In the genomic region with DNA sequence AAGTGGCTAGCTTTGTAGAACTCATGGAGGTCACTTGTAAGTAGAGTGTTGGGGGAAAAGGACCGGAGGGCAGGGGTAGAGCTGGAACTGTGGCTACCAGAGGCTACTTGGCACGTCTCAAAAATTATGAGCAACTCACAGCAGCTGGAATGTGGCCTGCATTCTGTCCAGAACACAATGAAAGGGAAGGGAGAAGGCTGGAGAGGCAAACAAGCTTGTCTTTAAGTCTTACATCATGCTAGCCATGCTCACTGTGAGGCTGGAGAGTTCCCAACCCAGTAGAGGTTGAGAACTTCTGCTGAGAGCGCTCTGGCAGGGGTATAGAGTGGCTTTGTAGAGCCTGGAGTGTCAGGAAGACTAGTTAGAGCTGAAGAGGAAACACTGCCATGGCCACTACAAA, we compare ENCODE assay signal across 21 mouse cellular contexts. TPM values are rescaled to one million over a fixed set of nuclear protein-coding genes. Genes with fewer than 3 reads are reported as not detected.
DNase-seq lines count a peak whose midpoint lies in the region; ATAC-seq and TF ChIP-seq lines count a peak whose summit lies in the region.
"Had no signal": no experiment of that assay in that cellular context is flagged by ENCODE, and none has a peak within 500 bp of the region (broad histone marks: within the 10 kb centered on the region; RNA-seq: fewer than 3 reads in every experiment).

No protein-coding gene starts in this region.

- peak overlapping the region; percentile 52; the same call in 1 of the 2 replicates for H3K27ac ChIP-seq in heart, adult 2 months
- H3K27ac ChIP-seq in lung, postnatal 0 days (ENCODE audit: low read length), result peak overlapping the region; percentile 35; the same call in 1 of the 2 replicates
- H3K27ac ChIP-seq in small intestine, adult 2 months (ENCODE audit: insufficient read depth, low read depth, low read length), result 0 out of 2 replicates have a peak overlapping the region, but pooled peaks have one; percentile 15
- H3K27ac ChIP-seq: forebrain, embryonic 10.5 days; forebrain, embryonic 15.5 days; hindbrain, embryonic 13.5 days had no signal

- H3K4me3 ChIP-seq in heart, adult 2 months, result no peak overlapping the region
- no peak overlapping the region for H3K4me3 ChIP-seq in lung, postnatal 0 days (ENCODE audit: low read depth, low read length)
- H3K4me3 ChIP-seq in small intestine, adult 2 months (ENCODE audit: low read depth, low read length), result no peak overlapping the region
- H3K4me3 ChIP-seq: embryonic facial prominence, embryonic 15.5 days; erythroblast, embryonic 14.5 days; forebrain, embryonic 10.5 days; forebrain, embryonic 15.5 days; heart, embryonic 12.5 days; hindbrain, embryonic 13.5 days had no signal

- H3K9me3 ChIP-seq in lung, postnatal 0 days (ENCODE audit: low read length), result no peaks in the 10 kb centered on the region
- H3K9me3 ChIP-seq: embryonic facial prominence, embryonic 15.5 days; forebrain, embryonic 10.5 days; forebrain, embryonic 15.5 days; heart, embryonic 12.5 days; hindbrain, embryonic 13.5 days had no signal

- H3K27me3 ChIP-seq in heart, adult 2 months (ENCODE audit: control insufficient read depth, insufficient read depth, low read length), result no peaks in the 10 kb centered on the region
- no peaks in the 10 kb centered on the region for H3K27me3 ChIP-seq in lung, postnatal 0 days (replicated peaks; ENCODE audit: insufficient read depth, low read length)
- H3K27me3 ChIP-seq in small intestine, adult 2 months (ENCODE audit: control insufficient read depth, insufficient read depth, low read length), result no peaks in the 10 kb centered on the region
- H3K27me3 ChIP-seq: embryonic facial prominence, embryonic 15.5 days; forebrain, embryonic 15.5 days; heart, embryonic 12.5 days; hindbrain, embryonic 13.5 days had no signal

- H3K4me1 ChIP-seq in heart, adult 2 months (ENCODE audit: control insufficient read depth, insufficient read depth, low read length), result peaks cover 8% of the 10 kb centered on the region
- no peaks in the 10 kb centered on the region for H3K4me1 ChIP-seq in lung, postnatal 0 days (ENCODE audit: insufficient read depth, low read depth, low read length)
- 0 out of 2 replicates have a peak, but pooled peaks cover 2% of the 10 kb centered on the region for H3K4me1 ChIP-seq in small intestine, adult 2 months (ENCODE audit: control insufficient read depth, insufficient read depth, insufficient read length, low read length)
- H3K4me1 ChIP-seq: forebrain, embryonic 15.5 days; heart, embryonic 12.5 days; hindbrain, embryonic 13.5 days had no signal

- 50% methylated on average over 3 of the region's 3 CpGs for WGBS in heart, adult 2 months
- WGBS in lung, postnatal 0 days, result 73% methylated on average over 3 of the region's 3 CpGs
- 75% methylated on average over 3 of the region's 3 CpGs for WGBS in small intestine, adult 2 months

- ATAC-seq in lung, postnatal 0 days, result no peak
- ATAC-seq: intestine, embryonic 16.5 days had no signal

- intact Hi-C loops in heart, adult 2 months (cut with DNase I), result no loop called here
- intact Hi-C loops in heart, postnatal 14 days (cut with DNase I), result no loop called here

- no peak overlapping the region for H3K4me2 ChIP-seq in lung, postnatal 0 days (replicated peaks; ENCODE audit: low read depth, low read length)
- H3K4me2 ChIP-seq: embryonic facial prominence, embryonic 15.5 days; forebrain, embryonic 15.5 days; heart, embryonic 12.5 days; hindbrain, embryonic 13.5 days had no signal

- no peaks in the 10 kb centered on the region; the same call in 1 of the 2 replicates for H3K36me3 ChIP-seq in heart, adult 2 months (ENCODE audit: control insufficient read depth, insufficient read depth, low read length)
- H3K36me3 ChIP-seq in lung, postnatal 0 days (ENCODE audit: insufficient read depth, low read length), result no peaks in the 10 kb centered on the region
- H3K36me3 ChIP-seq in small intestine, adult 2 months (ENCODE audit: control insufficient read depth, insufficient read depth, low read length), result no peaks in the 10 kb centered on the region
- H3K36me3 ChIP-seq: embryonic facial prominence, embryonic 15.5 days; forebrain, embryonic 10.5 days; forebrain, embryonic 15.5 days; heart, embryonic 12.5 days; hindbrain, embryonic 13.5 days had no signal

- H3K79me2 ChIP-seq in heart, adult 2 months (replicated peaks; ENCODE audit: control insufficient read depth, insufficient read depth, low read length), result no peaks in the 10 kb centered on the region

- no peak for TF ChIP-seq CTCF in heart, adult 2 months (IDR thresholded peaks at IDR 0.05)
- no peak for TF ChIP-seq CTCF in lung, postnatal 0 days (IDR thresholded peaks at IDR 0.05)
- no peak for TF ChIP-seq CTCF in small intestine, adult 2 months (IDR thresholded peaks at IDR 0.05; ENCODE audit: extremely low read depth, insufficient read length, insufficient replicate concordance, low read depth, low read length)

- H3K9ac ChIP-seq in heart, adult 2 months (ENCODE audit: low read depth, low read length), result no peak overlapping the region
- H3K9ac ChIP-seq in lung, postnatal 0 days (replicated peaks; ENCODE audit: low read depth), result no peak overlapping the region
- H3K9ac ChIP-seq: embryonic facial prominence, embryonic 15.5 days; forebrain, embryonic 15.5 days; heart, embryonic 12.5 days; hindbrain, embryonic 13.5 days had no signal

- TF ChIP-seq EP300 in heart, adult 2 months (IDR thresholded peaks at IDR 0.05; ENCODE audit: insufficient read depth, low read depth, low read length), result no peak
- no peak for TF ChIP-seq EP300 in lung, postnatal 0 days (IDR thresholded peaks at IDR 0.05)

- DNase-seq in heart, adult 2 months, result no peak
- DNase-seq in heart, postnatal 14 days, result no peak
- no peak for DNase-seq in lung, postnatal 0 days (ENCODE audit: low spot score)
- DNase-seq in lung, postnatal 10 days, result no peak
- peak; percentile 17 for DNase-seq in Muller cell, postnatal 12 days (ENCODE audit: inconsistent ontology term)
- no peak for DNase-seq in adrenal gland, postnatal 36 days
- DNase-seq: adrenal gland, adult 8-10 months; cerebellum, adult 11 months; cerebellum, adult 8-10 months; cerebellum, postnatal 14 days; embryo, embryonic 11 days; gastrocnemius, postnatal 14 days; kidney, adult 2 months had no signal

- TF ChIP-seq POLR2A in heart, adult 2 months (IDR thresholded peaks at IDR 0.05; ENCODE audit: insufficient read depth, low read depth, low read length), result no peak
- no peak for TF ChIP-seq POLR2A in small intestine, adult 2 months (IDR thresholded peaks at IDR 0.05; ENCODE audit: low read depth, low read length)

RNA-seq across cellular contexts. Expression of a gene that starts 22.1 kb away (rescaled TPM):
- total RNA-seq in heart, adult 2 months (2021), result 10 to 100 TPM; 12.4 to 13.9 TPM
- 2.1 and 4.6 TPM in 2 replicates for polyA plus RNA-seq in heart, adult 2 months (2012; rRNA removed)
- 10 to 100 TPM; 15.6 to 18.3 TPM for total RNA-seq in heart, postnatal 14 days (2021)
- polyA plus RNA-seq in lung, postnatal 0 days (2015; fragmentation: Nextera tagmentation; extraction: Ambion mirVana), result 13.1 and 17.2 TPM in 2 replicates
- 0.25 and 1.0 TPM in 2 replicates for polyA plus RNA-seq in small intestine, adult 2 months (2012; rRNA removed)
- 10 to 100 TPM; 29.4 to 40.4 TPM for total RNA-seq in adrenal gland, postnatal 36 days (2021)

RNA-seq across cellular contexts. Expression of a gene that starts 22.4 kb away (rescaled TPM):
- 10 to 100 TPM; 26.6 to 32.1 TPM for total RNA-seq in heart, adult 2 months (2021)
- polyA plus RNA-seq in heart, adult 2 months (2012; rRNA removed), result 34.5 and 37.3 TPM in 2 replicates
- total RNA-seq in heart, postnatal 14 days (2021), result 10 to 100 TPM; 27.2 to 30.8 TPM
- polyA plus RNA-seq in lung, postnatal 0 days (2015; fragmentation: Nextera tagmentation; extraction: Ambion mirVana), result 7.3 and 8.8 TPM in 2 replicates
- 6.6 and 10.6 TPM in 2 replicates for polyA plus RNA-seq in small intestine, adult 2 months (2012; rRNA removed)
- 10 to 100 TPM; 15.3 to 25.7 TPM for total RNA-seq in adrenal gland, postnatal 36 days (2021)

RNA-seq across cellular contexts. Expression of a gene that starts 49.5 kb away (rescaled TPM):
- 10 to 100 TPM in 1 of 2 experiments, 1 to 10 TPM in 1; 9.0 to 14.2 TPM for total RNA-seq in heart, adult 2 months (2021)
- polyA plus RNA-seq in heart, adult 2 months (2012; rRNA removed), result 3.6 and 9.7 TPM in 2 replicates
- total RNA-seq in heart, postnatal 14 days (2021), result 1 to 10 TPM; 3.2 to 6.6 TPM
- 1.5 and 2.1 TPM in 2 replicates for polyA plus RNA-seq in lung, postnatal 0 days (2015; fragmentation: Nextera tagmentation; extraction: Ambion mirVana)
- polyA plus RNA-seq in small intestine, adult 2 months (2012; rRNA removed), result 0.51 and 0.70 TPM in 2 replicates
- 1 to 10 TPM; 3.0 to 7.0 TPM for total RNA-seq in adrenal gland, postnatal 36 days (2021)
- polyA plus RNA-seq: erythroblast, embryonic 14.5 days had no signal
